Mouse (Mus musculus) kidney, embryonic 14.5 days (tissue): ENCODE data around the gene Dnajb5. TPM values are rescaled to one million over a fixed set of nuclear protein-coding genes. Genes with fewer than 3 reads are reported as not detected.
A peak's percentile ranks its signal among the peaks of the same experiment; 100 is the strongest.

Experiments
- ATAC-seq: fragments of 200-750 bp; cut with Nextera tagmentation; 2 replicates; pipeline ENCODE4 v1.8.0; 2017; ENCODE audit warnings: moderate number of reproducible peaks, mild to moderate bottlenecking, moderate TSS enrichment, moderate library complexity; ENCODE audit not compliant: low FRiP score, low TSS enrichment
- H3K27ac ChIP-seq: fragments of 300-500 bp; sonication (generic); 2 replicates; pipeline ENCODE4 v1.5.1; 2014; ENCODE audit warnings: low read depth, mild to moderate bottlenecking, low read length, moderate library complexity, mixed read lengths
- H3K27me3 ChIP-seq: fragments of 300-500 bp; sonication (generic); 2 replicates; pipeline ENCODE4 v1.6.1; 2014; ENCODE audit warnings: mild to moderate bottlenecking, low read length; ENCODE audit not compliant: control insufficient read depth, insufficient read depth
- H3K36me3 ChIP-seq: fragments of 300-500 bp; sonication (generic); 2 replicates; pipeline ENCODE4 v1.6.1; 2014; ENCODE audit warnings: low read length, mixed read lengths; ENCODE audit not compliant: control insufficient read depth, insufficient read depth
- H3K4me1 ChIP-seq: fragments of 300-500 bp; sonication (generic); 2 replicates; pipeline ENCODE4 v1.6.1; 2014; ENCODE audit warnings: low read length, mixed read lengths; ENCODE audit not compliant: control insufficient read depth, insufficient read depth
- H3K4me2 ChIP-seq: fragments of 300-500 bp; sonication (generic); replicated peaks from 2 replicates; pipeline ENCODE4 v1.6.1; 2014; ENCODE audit warnings: low read depth, mild to moderate bottlenecking, low read length
- H3K4me3 ChIP-seq: fragments of 300-500 bp; sonication (generic); 2 replicates; pipeline ENCODE4 v1.5.1; 2014; ENCODE audit warnings: mild to moderate bottlenecking, low read length
- H3K9ac ChIP-seq: fragments of 300-500 bp; sonication (generic); 2 replicates; pipeline ENCODE4 v1.6.1; 2014; ENCODE audit warnings: low read depth, mild to moderate bottlenecking, low read length, moderate library complexity
- H3K9me3 ChIP-seq: fragments of 300-500 bp; sonication (generic); 2 replicates; pipeline ENCODE4 v1.6.1; 2016; ENCODE audit warnings: low read length; ENCODE audit not compliant: control insufficient read depth
- WGBS: fragments of 180-500 bp; shearing (Covaris S2); extraction: QIAGEN DNeasy Blood & Tissue Kit; methylation state at CpG from one replicate; pipeline ENCODE4 v1.1.7; 2014; 5-methylcytosine and 5-hydroxymethylcytosine counted together
- polyA plus RNA-seq: library from polyadenylated mRNA; unstranded; fragments of >200 nt; fragmentation: Nextera tagmentation; extraction: Ambion mirVana; gene quantifications from 2 replicates; pipeline ENCODE4 v1.2.1, GENCODE M21; 2014

Dnajb5 gene
- polyA plus RNA-seq, 1 experiment from 2014 or later = 5.1 TPM

DNA sequence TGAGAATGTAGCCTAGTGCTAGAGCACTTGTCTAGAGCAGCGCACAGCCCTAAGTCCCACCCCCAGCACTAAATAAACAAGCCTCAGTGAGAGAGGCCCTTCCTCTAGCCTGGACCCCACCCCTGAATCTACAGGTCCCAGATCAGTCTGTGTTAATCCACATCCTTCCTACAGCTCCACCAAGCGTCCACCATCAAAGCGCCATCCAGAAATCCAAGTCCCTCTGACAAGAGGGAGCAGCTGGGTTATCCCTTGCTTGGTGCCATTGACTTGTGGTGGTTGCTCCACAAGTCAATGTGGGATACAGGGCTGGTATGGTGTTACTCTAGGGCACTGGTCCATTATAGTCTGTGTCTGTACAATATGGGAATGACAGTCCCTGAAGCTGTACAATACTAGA, 5.6 kb downstream of the Dnajb5 start:
- WGBS = 94% methylated on average over 3 of the region's 3 CpGs
- H3K36me3 ChIP-seq = peaks cover 15% of the 10 kb centered on the region
- H3K9me3 ChIP-seq = no peaks in the 10 kb centered on the region
- no peak overlapping the region for H3K9ac ChIP-seq
- no peak overlapping the region for H3K4me2 ChIP-seq
- H3K27me3 ChIP-seq = no peaks in the 10 kb centered on the region
- no peak overlapping the region for H3K4me3 ChIP-seq
- no peak for ATAC-seq
- peaks cover 9% of the 10 kb centered on the region; the same call in 1 of the 2 replicates for H3K4me1 ChIP-seq
- H3K27ac ChIP-seq = no peak overlapping the region

DNA sequence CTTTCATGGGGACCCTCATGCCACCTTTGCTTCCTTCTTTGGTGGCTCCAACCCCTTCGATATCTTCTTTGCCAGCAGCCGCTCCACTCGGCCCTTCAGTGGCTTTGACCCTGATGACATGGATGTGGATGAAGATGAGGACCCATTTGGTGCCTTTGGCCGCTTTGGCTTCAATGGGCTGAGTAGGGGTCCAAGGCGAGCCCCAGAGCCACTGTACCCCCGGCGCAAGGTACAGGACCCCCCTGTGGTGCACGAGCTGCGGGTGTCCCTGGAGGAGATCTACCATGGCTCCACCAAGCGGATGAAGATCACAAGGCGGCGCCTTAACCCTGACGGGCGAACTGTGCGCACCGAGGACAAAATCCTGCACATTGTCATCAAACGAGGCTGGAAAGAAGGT, 7.0 kb downstream of the Dnajb5 start:
- no peak for ATAC-seq
- no peak overlapping the region for H3K4me3 ChIP-seq
- no peaks in the 10 kb centered on the region for H3K27me3 ChIP-seq
- peaks cover 15% of the 10 kb centered on the region for H3K36me3 ChIP-seq
- H3K4me2 ChIP-seq = no peak overlapping the region
- WGBS = 94% methylated on average over 17 of the region's 17 CpGs
- H3K4me1 ChIP-seq = 0 out of 2 replicates have a peak, but pooled peaks cover 4% of the 10 kb centered on the region
- no peak overlapping the region for H3K9ac ChIP-seq
- no peak overlapping the region for H3K27ac ChIP-seq
- no peaks in the 10 kb centered on the region for H3K9me3 ChIP-seq

DNA sequence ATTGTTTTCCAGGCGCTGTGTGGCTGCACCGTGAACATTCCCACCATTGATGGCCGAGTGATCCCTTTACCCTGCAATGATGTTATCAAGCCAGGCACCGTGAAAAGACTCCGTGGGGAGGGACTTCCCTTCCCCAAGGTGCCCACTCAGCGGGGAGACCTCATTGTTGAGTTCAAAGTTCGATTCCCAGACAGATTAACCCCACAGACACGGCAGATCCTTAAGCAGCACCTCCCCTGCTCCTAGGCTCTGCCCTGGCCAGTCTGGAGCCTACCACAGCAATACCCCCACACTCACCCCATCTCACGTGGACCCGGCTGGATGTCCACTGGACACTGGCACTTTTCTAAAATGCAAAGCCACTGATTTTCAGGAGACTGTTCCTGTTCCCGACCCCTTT, 7.7 kb downstream of the Dnajb5 start:
- H3K9ac ChIP-seq = no peak overlapping the region
- H3K4me1 ChIP-seq = no peaks in the 10 kb centered on the region
- no peak overlapping the region for H3K27ac ChIP-seq
- no peak overlapping the region for H3K4me3 ChIP-seq
- H3K27me3 ChIP-seq = no peaks in the 10 kb centered on the region
- H3K36me3 ChIP-seq = peaks cover 15% of the 10 kb centered on the region
- no peak for ATAC-seq
- H3K4me2 ChIP-seq = no peak overlapping the region
- WGBS = 68% methylated on average over 11 of the region's 11 CpGs
- no peaks in the 10 kb centered on the region for H3K9me3 ChIP-seq

DNA sequence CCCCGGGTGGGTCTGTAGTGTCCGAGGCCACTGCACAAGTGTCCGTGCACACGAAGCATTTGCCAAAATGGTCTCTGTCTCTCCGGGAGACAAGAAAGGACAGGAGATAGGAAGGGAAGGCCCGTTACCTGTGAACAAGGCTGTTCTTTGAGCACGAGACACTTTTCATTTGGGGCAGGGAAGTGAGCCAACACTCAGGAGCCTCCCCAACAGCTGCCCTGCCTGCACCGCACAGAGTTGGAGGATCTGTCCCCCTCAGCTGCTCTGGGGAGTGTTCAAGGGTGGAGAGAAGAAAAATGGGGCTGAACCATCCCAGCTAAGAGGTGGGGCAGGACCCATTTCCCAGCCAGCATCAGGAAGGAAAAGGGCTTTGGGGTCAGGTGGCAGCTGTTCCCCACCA, 8.4 kb downstream of the Dnajb5 start:
- H3K27me3 ChIP-seq = no peaks in the 10 kb centered on the region
- ATAC-seq = no peak
- H3K9me3 ChIP-seq = no peaks in the 10 kb centered on the region
- H3K4me2 ChIP-seq = no peak overlapping the region
- H3K4me3 ChIP-seq = no peak overlapping the region
- 95% methylated on average over 8 of the region's 8 CpGs for WGBS
- H3K4me1 ChIP-seq = no peaks in the 10 kb centered on the region
- peaks cover 15% of the 10 kb centered on the region for H3K36me3 ChIP-seq
- H3K27ac ChIP-seq = no peak overlapping the region
- no peak overlapping the region for H3K9ac ChIP-seq

DNA sequence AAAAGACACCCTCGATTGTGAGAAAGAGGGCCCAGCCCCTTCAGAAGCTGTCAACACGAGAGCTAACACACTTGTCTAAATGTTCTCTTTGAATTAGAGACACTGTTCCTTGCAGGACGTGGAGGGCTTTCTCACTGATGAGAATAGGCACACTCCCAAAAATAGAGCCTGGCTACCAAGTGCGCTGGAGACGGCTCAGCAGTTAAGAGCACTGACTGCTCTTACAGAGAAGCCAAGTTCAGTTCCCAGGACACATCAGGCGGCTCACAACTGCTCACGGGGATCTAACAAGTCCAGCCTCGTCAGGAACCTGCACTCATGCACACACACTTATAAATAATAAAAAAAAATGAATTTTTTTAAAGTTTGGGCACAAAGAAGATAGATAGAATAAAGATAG, 9.3 kb downstream of the Dnajb5 start:
- Histone ChIP-seq H3K4me2 (no peak overlapping the region), H3K4me1 (no peaks in the 10 kb centered on the region), H3K4me3 (no peak overlapping the region), H3K27ac (no peak overlapping the region), H3K27me3 (no peaks in the 10 kb centered on the region), H3K36me3 (peaks cover 15% of the 10 kb centered on the region), H3K9ac (no peak overlapping the region), H3K9me3 (no peaks in the 10 kb centered on the region)
- WGBS = 71% methylated on average over 8 of the region's 8 CpGs
- no peak for ATAC-seq

DNA sequence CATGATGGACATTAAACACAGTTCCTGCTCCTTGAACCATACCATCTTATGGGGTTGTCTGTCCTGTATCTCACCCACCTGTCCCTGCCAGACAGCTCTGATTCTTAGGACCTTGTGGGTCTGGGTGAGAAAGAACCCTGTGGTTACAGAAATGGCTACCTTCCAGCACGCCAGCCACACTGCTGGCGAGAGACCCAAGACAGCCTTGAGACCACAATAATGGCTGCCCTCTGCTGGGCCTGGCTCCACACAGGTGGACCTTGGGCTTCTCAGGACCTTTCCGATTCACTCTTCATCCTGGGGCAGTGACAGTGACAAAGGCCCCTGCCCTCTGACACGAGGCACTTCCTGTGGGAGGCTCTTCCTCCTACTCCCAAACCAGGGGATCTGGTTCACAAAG, 9.8 kb downstream of the Dnajb5 start:
- ATAC-seq = no peak
- no peaks in the 10 kb centered on the region for H3K9me3 ChIP-seq
- H3K4me2 ChIP-seq = no peak overlapping the region
- H3K4me3 ChIP-seq = no peak overlapping the region
- H3K4me1 ChIP-seq = no peaks in the 10 kb centered on the region
- no peaks in the 10 kb centered on the region for H3K27me3 ChIP-seq
- no peak overlapping the region for H3K9ac ChIP-seq
- WGBS = 58% methylated on average over 4 of the region's 4 CpGs
- peaks cover 15% of the 10 kb centered on the region for H3K36me3 ChIP-seq
- H3K27ac ChIP-seq = no peak overlapping the region

DNA sequence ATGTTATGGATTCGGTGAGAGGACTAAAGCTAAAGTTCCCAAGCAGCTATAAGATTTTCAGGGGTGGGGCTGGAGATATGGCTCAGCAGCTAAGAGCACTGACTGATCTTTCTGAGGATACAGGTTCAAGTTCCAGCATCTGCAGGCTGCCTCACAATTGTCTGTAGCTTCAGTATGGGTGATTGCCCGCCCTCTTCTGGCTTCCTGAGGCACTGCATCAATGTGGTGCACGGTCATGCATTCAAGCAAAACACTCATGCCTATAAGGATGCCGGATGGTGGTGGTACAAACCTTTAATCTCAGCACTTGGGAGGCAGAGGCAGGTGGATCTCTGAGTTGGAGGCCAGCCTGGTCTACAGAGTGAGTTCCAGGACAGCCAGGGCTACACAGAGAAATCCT, 12.0 kb downstream of the Dnajb5 start:
- Histone ChIP-seq H3K27me3 (no peaks in the 10 kb centered on the region), H3K36me3 (peaks cover 14% of the 10 kb centered on the region), H3K9ac (no peak overlapping the region), H3K27ac (no peak overlapping the region), H3K4me3 (no peak overlapping the region), H3K4me1 (no peaks in the 10 kb centered on the region), H3K9me3 (no peaks in the 10 kb centered on the region), H3K4me2 (no peak overlapping the region)
- WGBS = 37% methylated on average over 4 of the region's 4 CpGs
- no peak for ATAC-seq

DNA sequence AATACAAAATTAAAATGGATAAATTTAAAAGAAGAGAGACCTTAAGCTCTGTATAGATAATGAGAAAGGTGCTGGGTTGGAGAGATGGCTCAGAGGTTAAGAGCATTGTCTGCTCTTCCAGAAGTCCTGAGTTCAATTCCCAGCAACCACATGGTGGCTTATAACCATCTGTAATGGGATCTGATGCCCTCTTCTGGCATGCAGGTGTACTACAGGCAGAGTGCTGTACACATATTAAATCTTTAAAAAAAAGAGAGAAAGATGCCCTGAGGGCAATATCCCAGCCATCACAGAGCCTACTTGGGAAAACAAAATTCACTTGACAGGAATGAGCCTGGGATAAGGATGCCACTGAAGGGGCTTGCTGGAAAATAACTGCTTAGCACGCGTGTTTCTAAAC, 13.9 kb downstream of the Dnajb5 start:
- ATAC-seq = no peak

DNA sequence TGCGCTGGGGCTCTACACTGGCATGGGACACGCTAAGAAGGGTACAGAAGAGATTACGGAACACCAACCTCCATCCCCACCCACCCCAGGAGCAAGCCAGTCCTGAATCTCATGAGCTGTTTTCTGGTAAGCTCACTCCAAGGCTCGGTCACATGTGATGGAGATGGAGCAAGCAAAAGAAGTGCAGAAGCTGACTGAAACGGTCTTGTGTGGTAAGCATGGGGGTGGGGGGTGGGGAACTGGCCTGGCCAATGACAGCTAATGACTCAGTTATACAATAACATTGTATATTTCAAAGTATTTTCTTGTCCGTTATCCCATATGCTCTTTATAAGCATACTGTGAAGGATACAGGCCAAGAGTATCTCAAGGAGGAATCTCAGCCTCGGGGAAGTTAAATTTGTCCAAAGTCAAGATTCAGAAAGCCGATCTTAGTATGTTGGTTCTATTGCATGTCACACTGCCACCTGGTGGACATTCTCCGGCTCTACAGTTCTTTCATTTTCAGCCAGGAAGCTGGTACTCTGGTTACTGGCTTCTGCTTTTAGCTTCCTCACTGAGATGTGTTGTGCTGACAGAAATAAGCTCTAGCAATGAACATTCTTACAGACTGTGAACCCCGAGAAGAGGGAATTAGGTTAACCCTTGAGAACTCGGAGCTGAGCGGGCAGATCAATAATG, 15.6 kb downstream of the Dnajb5 start:
- Histone ChIP-seq H3K9ac (no peak overlapping the region), H3K36me3 (no peaks in the 10 kb centered on the region), H3K9me3 (no peaks in the 10 kb centered on the region), H3K4me1 (no peaks in the 10 kb centered on the region), H3K4me2 (no peak overlapping the region; the same call in 1 of the 2 replicates), H3K27ac (no peak overlapping the region), H3K27me3 (no peaks in the 10 kb centered on the region), H3K4me3 (no peak overlapping the region)
- 17% methylated on average over 12 of the region's 12 CpGs for WGBS
- 0 out of 2 replicates have a peak, but pooled peaks have one; percentile 32 for ATAC-seq

More for the DNA sequence above, 13.9 kb downstream of the Dnajb5 start:
- no peak overlapping the region for H3K4me3 ChIP-seq
- H3K27ac ChIP-seq = no peak overlapping the region
- no peak overlapping the region for H3K9ac ChIP-seq
- no peaks in the 10 kb centered on the region for H3K4me1 ChIP-seq
- 89% methylated on average over 2 of the region's 2 CpGs for WGBS
- no peaks in the 10 kb centered on the region for H3K36me3 ChIP-seq
- no peak overlapping the region for H3K4me2 ChIP-seq
- no peaks in the 10 kb centered on the region for H3K27me3 ChIP-seq
- no peaks in the 10 kb centered on the region for H3K9me3 ChIP-seq
